Mouse (Mus musculus) embryo, embryonic 10.5 days (tissue): ENCODE measurements at regions not wholly inside any gene's neighbourhood (a gene's known extent, or its start where the extent isn't known, plus 50 kb on each side); places are given as distances from the start of the nearest gene placed in this dataset.

Experiments used
- DNase-seq: peaks from one replicate; pipeline ENCODE4 v3.0.0-alpha.2; 2015; ENCODE audit warnings: low spot score

- DNase-seq: no peak
These were observed 228.2 kb downstream of the Klhl13 start for GRCm38 (mm10) chrX:23136710-23137109.

GRCm38 (mm10) chrX:23095867-23096266, 269.0 kb downstream of the Klhl13 start:
- DNase-seq: peak; percentile 29

DNA sequence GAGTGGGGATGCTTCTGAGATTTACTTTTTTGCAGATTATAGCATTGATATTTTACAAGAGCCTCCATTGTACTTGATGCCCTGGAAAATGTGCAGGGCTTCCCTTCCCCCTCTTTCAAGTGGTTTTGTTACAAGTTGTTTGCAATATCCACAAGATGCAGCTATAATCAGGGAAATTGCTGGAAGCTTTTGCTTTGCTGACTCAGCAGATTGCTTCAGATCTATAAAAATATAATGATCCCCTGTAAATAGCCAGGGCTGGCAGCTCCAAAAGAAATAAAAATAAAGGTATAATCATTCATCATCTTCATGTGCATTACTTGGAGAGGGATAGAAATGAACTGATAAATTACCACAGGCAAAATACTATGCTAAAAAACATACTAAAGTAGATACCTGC, 272.1 kb downstream of the Klhl13 start:
- no peak for DNase-seq

DNA sequence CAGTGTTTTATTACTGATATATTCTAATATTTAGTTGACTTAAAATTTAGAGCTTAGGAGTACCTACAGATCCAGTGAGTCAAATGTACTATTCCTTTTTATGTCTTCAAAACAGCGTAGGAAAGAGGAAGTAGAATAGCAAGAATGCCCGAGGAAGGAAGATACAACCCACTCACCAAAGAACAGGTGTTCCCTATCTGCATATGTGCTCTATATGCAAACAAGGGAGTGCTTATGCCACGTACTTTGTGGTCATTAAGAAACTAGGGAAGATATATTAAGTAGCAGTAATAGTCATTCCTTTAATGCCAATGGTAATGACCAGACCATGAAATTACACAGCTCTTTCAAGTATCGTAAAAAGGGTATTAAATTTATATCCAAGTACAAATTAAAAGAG, 298.4 kb downstream of the Klhl13 start:
- no peak for DNase-seq

GRCm38 (mm10) chrX:23027622-23028021, 337.3 kb downstream of the Klhl13 start:
- no peak for DNase-seq

DNA sequence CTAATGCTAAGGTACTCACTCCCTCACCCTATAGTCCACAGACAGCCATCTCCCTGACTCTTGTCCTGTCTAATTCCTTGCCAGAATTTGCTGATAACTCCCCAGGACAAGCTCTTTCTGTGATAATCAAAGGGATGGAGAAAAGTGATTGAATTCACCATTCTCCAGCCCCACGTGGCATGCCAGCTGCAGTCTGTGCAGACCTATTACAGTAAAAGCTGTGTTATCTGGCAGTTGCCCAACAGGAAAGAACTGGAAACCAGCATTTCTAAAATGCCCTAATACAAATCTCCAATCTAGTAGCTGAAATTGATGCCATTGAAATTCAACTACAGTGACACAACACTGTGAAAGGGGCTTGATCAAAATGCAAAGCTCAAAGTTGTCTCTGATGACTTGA, 349.3 kb downstream of the Klhl13 start:
- no peak for DNase-seq

GRCm38 (mm10) chrX:23015118-23015517, 349.8 kb downstream of the Klhl13 start:
- DNase-seq: no peak
